Mouse (Mus musculus) erythroblast, embryonic 14.5 days (primary cell): ENCODE results near the gene Daam1. TPM values are rescaled to one million over a fixed set of nuclear protein-coding genes. Genes with fewer than 3 reads are reported as not detected.

ENCODE experiments used
- H3K27me3 ChIP-seq: 2 replicates; pipeline ENCODE4 v1.6.1; 2012; ENCODE audit warnings: inconsistent platforms; ENCODE audit not compliant: control insufficient read depth
- H3K36me3 ChIP-seq: 2 replicates; pipeline ENCODE4 v1.6.1; 2012; ENCODE audit warnings: mild to moderate bottlenecking, inconsistent platforms; ENCODE audit not compliant: control insufficient read depth
- H3K4me1 ChIP-seq: 2 replicates; pipeline ENCODE4 v1.6.1; 2012; ENCODE audit warnings: inconsistent platforms; ENCODE audit not compliant: control insufficient read depth
- H3K4me3 ChIP-seq: replicated peaks from 2 replicates; pipeline ENCODE3; 2012; ENCODE audit warnings: moderate library complexity, mild to moderate bottlenecking, inconsistent platforms
- H3K9me3 ChIP-seq: 2 replicates; pipeline ENCODE4 v1.6.1; 2012; ENCODE audit warnings: low read length, inconsistent platforms, mixed read lengths; ENCODE audit not compliant: control insufficient read depth
- GATA1 ChIP-seq: IDR thresholded peaks from 2 replicates; pipeline ENCODE4 v1.6.1; 2012; ENCODE audit warnings: low read length, inconsistent platforms, mixed read lengths
- TAL1 ChIP-seq: IDR thresholded peaks from 3 replicates; pipeline ENCODE4 v1.6.1; 2012; ENCODE audit warnings: low read length, inconsistent platforms, mixed read lengths
- polyA plus RNA-seq: library from polyadenylated mRNA; stranded (reverse); fragments of >175 nt; gene quantifications from 2 replicates; pipeline ENCODE4 v1.2.3, GENCODE M21; 2012

The Daam1 gene
- polyA plus RNA-seq, 1 experiment: 2.2 TPM

DNA sequence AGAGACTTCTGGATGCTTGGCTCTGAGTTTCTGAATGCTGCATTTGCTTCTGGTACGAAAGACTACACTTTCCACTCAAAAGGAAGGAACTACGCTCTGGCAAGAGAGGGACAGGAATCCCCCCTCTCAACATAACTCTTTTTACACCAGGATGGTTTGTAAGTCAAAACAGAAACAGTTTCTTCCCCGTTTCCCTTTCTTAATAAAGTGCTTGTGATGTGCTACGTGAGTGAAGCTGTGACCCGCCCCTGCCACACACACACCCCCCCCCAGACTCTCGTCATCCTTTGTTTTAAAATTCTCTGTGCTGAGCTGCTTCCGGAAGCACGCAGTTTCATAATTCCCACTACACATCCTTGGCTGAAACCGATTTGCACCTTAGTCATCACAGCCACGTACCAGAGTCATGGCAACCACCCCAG is 183.5 kb downstream of the Daam1 start:
- Histone ChIP-seq H3K36me3 (no peaks in the 10 kb centered on the region), H3K9me3 (no peaks in the 10 kb centered on the region), H3K27me3 (no peaks in the 10 kb centered on the region), H3K4me1 (no peaks in the 10 kb centered on the region), H3K4me3 (no peak overlapping the region)
- TF ChIP-seq TAL1: no peak
- TF ChIP-seq GATA1: no peak

DNA sequence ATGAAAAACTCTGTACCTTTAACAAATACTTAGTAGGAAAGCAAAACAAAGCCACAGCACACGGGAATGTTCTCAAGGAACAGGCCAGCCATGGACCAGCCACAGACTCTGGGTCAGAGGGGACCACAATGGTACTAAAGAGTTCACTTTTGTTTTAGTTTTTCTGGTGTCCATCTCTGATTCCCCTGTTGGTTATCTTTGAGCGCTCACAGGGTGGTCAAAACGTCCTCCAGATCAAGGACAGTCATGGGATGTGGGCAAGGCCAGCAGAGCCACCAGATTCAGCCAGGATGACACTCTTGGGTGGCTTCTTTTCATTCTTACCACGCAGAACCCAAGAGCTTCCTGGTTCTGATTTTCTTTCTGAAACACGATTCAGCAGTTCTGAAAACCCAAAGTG is 184.4 kb downstream of the Daam1 start:
- Histone ChIP-seq H3K36me3 (no peaks in the 10 kb centered on the region), H3K4me1 (no peaks in the 10 kb centered on the region), H3K4me3 (no peak overlapping the region), H3K27me3 (no peaks in the 10 kb centered on the region), H3K9me3 (no peaks in the 10 kb centered on the region)
- TF ChIP-seq GATA1: no peak
- TF ChIP-seq TAL1: no peak

DNA sequence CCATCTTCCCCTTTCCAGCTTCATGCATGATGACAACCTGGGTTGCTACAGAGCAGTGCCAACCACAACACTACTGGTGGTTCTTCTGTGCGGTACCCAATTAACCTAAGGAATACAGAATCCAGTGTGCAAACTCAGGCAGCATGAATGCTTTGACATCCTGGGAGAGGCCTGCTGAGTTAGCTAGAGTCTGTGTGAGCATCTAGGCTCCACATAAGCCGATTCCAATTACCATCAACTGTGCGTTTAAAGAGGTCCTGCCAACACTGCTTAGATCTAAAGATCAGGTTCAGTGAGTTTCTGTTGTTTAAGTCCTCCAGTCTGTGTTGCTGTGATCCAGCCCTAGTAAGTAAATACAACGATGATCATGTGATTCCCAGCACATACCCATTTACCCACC is 189.4 kb downstream of the Daam1 start:
- Histone ChIP-seq H3K4me1 (peaks cover 14% of the 10 kb centered on the region), H3K27me3 (no peaks in the 10 kb centered on the region), H3K36me3 (no peaks in the 10 kb centered on the region), H3K9me3 (peaks cover 7% of the 10 kb centered on the region), H3K4me3 (no peak overlapping the region)
- TF ChIP-seq TAL1 (no peak), GATA1 (no peak)

DNA sequence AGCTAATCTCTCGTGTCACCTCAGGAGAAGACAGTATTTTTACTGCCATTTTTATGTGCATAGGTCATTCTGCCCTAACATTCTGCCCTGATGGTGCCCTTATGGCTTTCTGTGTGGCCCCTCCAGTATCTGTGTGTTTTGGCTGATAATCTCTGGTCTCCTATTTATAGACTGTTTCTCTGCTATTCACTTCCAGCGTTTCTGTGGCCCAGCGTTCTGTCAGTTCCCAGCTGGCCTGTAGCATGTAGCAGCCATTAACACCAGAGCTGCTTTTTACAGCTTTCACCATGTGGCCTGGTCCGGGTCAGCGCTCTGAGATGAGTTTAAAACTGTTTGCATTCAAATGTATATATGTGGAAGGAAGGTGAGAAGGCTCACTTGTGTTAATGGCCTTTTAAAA is 190.7 kb downstream of the Daam1 start:
- H3K4me3 ChIP-seq: no peak overlapping the region
- TF ChIP-seq GATA1 (no peak), TAL1 (no peak)

DNA sequence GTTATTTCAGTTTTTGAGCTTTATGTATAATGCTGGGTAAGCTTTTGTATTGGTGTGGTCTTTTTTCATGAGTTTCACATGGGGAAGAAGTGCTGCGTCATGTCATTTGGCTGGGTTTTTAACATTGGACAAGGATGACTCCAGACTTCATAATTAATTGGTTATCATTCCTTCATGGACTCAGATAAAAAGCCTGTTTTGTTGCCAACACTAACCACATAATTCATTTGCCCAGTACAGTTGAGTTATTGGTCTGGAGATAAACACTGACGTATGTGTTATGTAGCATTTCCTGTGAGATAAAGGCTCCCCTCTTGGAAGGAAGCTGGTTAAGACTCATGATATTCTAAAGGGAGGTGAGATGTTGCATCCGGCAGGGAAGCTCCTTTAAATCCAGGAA is 191.9 kb downstream of the Daam1 start:
- peaks cover 14% of the 10 kb centered on the region for H3K4me1 ChIP-seq
- H3K27me3 ChIP-seq: no peaks in the 10 kb centered on the region
- peaks cover 7% of the 10 kb centered on the region for H3K9me3 ChIP-seq
- H3K4me3 ChIP-seq: no peak overlapping the region
- no peak for TF ChIP-seq GATA1
- TF ChIP-seq TAL1: no peak
- H3K36me3 ChIP-seq: no peaks in the 10 kb centered on the region

More for the DNA sequence above, 190.7 kb downstream of the Daam1 start:
- H3K36me3 ChIP-seq: no peaks in the 10 kb centered on the region
- H3K27me3 ChIP-seq: no peaks in the 10 kb centered on the region
- H3K9me3 ChIP-seq: peaks cover 7% of the 10 kb centered on the region
- peaks cover 14% of the 10 kb centered on the region for H3K4me1 ChIP-seq

DNA sequence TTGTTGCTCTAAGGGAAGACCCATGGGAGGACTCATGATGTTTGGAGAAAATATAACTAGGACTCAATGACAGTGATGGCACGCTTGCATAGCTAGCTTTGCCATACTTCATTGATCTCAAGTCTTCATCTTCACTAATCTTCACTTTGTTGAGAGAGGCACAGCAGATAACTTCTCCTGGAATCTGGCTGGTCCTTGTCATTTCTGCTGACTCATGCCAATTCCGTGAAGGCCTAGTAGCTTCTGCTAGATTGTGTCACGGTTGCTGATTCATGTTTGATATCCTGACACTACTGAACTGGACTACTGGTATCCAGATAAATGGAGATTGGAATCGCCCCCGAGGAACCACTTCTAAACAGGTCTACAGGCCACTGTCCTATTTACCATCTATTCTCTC is 192.7 kb downstream of the Daam1 start:
- Histone ChIP-seq H3K4me1 (peaks cover 14% of the 10 kb centered on the region), H3K36me3 (no peaks in the 10 kb centered on the region), H3K27me3 (no peaks in the 10 kb centered on the region), H3K9me3 (peaks cover 7% of the 10 kb centered on the region), H3K4me3 (no peak overlapping the region)
- no peak for TF ChIP-seq TAL1
- no peak for TF ChIP-seq GATA1

DNA sequence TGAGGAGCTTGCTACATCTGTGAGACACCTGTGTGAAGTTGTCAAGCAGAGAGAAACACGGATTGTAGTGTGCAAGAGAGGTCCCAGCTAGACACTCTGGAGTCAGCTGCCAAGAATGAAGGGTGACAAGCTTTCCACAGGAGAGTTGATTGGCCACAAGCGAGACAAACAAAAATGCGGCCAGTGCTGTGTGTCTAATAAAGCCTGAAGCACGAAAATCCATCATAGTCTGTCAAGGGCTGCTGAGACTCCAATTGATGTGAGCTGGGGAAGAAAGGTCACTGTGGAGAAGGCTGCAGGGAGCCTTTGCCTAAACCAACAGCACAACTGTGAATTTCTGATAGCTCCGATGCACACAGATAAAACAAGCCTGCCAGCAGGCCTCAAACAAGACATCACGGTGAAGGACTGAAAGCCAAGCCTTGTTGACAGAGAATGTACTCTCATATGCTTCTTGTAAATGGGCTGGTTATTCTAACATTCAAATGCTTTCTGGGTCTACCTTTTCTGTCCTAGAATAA is 194.5 kb downstream of the Daam1 start:
- H3K36me3 ChIP-seq: no peaks in the 10 kb centered on the region
- H3K4me1 ChIP-seq: peaks cover 14% of the 10 kb centered on the region
- no peak for TF ChIP-seq TAL1
- no peak for TF ChIP-seq GATA1

DNA sequence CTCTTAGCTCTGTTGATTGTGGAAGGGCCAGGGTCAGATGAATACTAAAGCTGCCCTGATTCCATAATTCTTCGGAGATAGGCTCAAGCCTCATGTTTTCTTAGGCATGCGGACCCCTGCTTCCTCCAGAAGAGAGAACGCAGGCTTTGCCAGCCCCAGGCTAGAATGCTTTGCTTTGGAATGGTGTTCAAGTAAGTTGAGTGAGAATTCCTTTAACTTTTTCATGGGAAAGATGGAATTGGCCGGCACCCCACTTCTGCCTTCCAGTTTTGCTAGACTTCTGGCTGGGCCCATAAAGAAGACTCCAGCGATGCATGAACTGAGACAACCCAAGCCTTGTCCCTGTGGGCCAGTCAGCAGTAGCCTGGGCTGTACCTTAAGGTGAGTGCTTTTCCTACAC is 200.3 kb downstream of the Daam1 start:
- peaks cover 1% of the 10 kb centered on the region for H3K4me1 ChIP-seq
- TF ChIP-seq TAL1: no peak
- TF ChIP-seq GATA1: no peak
- H3K9me3 ChIP-seq: no peaks in the 10 kb centered on the region
- no peak overlapping the region for H3K4me3 ChIP-seq
- no peaks in the 10 kb centered on the region for H3K36me3 ChIP-seq
- H3K27me3 ChIP-seq: no peaks in the 10 kb centered on the region

More for the DNA sequence above, 194.5 kb downstream of the Daam1 start:
- Histone ChIP-seq H3K4me3 (no peak overlapping the region), H3K9me3 (peaks cover 7% of the 10 kb centered on the region), H3K27me3 (no peaks in the 10 kb centered on the region)

DNA sequence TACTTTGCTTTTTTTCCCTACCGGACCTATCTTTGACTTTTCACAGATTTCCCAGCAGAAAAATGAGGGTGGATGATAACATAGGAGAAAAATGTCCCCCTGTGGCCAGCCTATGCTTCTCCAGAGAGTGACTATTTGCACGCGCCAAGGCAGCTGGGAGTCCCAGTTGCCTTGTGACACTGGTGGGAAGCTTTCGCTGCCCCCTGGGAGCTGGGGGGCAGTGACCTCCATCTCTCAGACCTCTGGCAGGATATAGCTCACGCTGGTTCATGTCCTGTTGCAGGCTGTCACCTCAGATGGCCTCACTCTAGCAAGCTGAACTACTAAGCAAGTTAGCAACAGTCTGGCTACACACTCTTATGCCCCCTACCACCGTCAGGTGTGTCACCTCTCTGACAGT is 200.9 kb downstream of the Daam1 start:
- Histone ChIP-seq H3K4me3 (no peak overlapping the region), H3K27me3 (no peaks in the 10 kb centered on the region), H3K36me3 (no peaks in the 10 kb centered on the region), H3K4me1 (peaks cover 3% of the 10 kb centered on the region), H3K9me3 (no peaks in the 10 kb centered on the region)
- TF ChIP-seq TAL1 (no peak), GATA1 (no peak)

DNA sequence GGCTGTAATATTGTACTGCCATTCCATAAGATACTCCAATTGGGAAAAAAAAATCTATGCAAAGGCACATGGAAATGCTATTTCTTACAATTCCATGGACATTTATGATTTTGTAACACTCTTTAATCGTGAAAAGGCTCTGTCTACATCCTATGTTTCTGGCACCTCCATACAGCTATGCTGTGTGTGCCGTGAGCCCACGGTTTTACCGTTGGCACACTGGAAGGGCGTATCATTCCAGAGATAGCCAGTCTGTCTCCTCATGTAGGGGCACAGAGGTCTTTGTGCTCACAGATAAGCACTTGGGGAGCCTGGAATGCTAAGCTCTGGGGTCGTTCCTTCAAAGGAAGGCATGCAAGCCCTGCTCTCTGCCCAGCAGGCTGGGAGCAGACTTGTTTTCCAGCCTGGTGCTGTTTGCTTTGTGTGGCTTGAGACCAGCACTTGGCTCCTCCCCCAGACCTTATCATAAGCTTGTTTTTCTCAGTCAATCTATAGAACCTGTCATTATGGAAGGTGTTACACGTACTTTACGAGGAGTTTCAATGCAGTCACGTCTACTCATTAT is 205.3 kb downstream of the Daam1 start:
- H3K4me1 ChIP-seq: peaks cover 3% of the 10 kb centered on the region
- no peaks in the 10 kb centered on the region for H3K36me3 ChIP-seq
- H3K27me3 ChIP-seq: no peaks in the 10 kb centered on the region
- no peak overlapping the region for H3K4me3 ChIP-seq
- TF ChIP-seq TAL1 (no peak), GATA1 (no peak)
- H3K9me3 ChIP-seq: no peaks in the 10 kb centered on the region
